Mouse (Mus musculus) heart, postnatal 10 days (tissue): ENCODE results near the gene Evc. TPM values are rescaled to one million over a fixed set of nuclear protein-coding genes. Genes with fewer than 3 reads are reported as not detected.

Experiments used
- DNase-seq, 2 experiments: peaks; one replicate each; pipeline ENCODE4 v3.0.0; 2021
- intact Hi-C: fragments of 180-260 bp; cut with DNase I; formaldehyde crosslinking; loops from one replicate; pipeline ENCODE4 v1.15.1; 2025
- total RNA-seq, 2 experiments: library from RNA; stranded (reverse); gene quantifications; 2 replicates each; pipeline ENCODE4 v1.2.3; 2021

Evc gene
- total RNA-seq = 10 to 100 TPM in 1 of 2 experiments, 1 to 10 TPM in 1; 6.0 to 10.0 TPM

- peak; percentile 68 to 77 for DNase-seq
- intact Hi-C loops = no loop called here
Measured at GRCm38 (mm10) chr5:37336485-37337105, at the start of gene Evc. Evc (minus strand) TSS chr5:37336894.

DNA sequence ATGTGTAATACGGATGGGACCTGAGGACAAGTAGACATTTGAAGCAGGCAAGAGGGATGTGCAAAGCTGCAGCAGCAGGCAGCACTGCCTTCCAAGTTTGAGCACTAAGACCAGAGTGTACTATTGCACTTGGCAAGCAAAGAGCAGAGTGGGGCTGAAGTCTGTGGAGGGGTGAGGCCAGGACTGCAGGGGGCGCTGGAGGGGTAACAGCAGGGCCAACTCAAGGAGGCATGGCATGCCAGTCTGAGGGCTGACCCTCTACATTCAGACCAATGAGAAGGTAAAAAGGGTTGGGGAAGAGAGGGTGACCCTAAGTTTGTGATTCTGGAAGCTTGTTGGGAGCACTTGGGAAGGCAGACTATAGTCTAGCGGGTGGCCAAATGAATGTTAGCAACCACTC lies 46.9 kb upstream of the Evc start:
- peak; percentile 21 to 31 for DNase-seq
- intact Hi-C loops = no loop called here

- intact Hi-C loops = no loop called here
- DNase-seq = peak; percentile 38 to 51
Measured at GRCm38 (mm10) chr5:37380641-37381040, 43.9 kb upstream of the Evc start.

GRCm38 (mm10) chr5:37377376-37377775 lies 40.7 kb upstream of the Evc start:
- intact Hi-C loops = no loop called here
- no peak for DNase-seq

DNA sequence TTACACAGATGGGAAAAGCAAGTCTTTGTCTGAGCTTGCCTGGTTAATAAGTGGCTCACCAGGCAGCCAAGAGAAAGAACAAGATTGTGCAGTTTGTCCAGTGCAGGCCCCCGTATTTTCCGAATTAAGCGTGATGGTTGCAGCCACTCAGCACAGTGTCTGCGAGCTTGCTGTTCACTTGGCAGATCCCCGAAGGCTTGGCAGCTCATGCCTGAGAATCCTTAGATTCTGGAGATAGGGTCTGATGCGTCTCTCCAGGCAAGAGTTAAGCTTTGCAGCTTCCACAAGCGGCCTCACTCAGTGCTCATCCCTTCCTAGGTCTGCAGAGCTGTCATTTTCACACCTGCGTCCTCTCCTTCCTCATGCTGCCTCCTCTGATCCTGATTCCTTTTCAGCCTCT lies 32.1 kb upstream of the Evc start:
- intact Hi-C loops = no loop called here
- DNase-seq = no peak

GRCm38 (mm10) chr5:37365751-37366150 lies 29.1 kb upstream of the Evc start:
- no peak for DNase-seq
- intact Hi-C loops = no loop called here

DNA sequence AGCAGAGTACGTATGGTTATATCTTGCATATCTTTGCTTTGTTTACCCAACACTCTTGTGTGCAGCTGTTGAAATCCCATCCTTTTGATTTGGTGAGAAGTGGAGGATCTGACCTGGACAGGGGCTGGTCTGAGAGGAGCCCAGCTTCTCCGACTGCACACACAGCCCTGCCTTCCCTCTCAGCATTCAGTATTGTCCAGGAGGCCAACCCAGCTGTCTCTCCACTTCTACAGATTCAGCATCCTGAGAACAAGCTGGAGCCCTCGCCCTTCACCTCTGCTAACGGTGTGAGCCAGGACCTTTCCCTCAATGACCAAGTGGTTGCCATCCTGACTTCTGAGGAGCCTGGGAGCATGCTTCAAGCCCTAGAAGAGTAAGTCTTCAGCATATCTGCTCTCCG lies 26.6 kb upstream of the Evc start:
- DNase-seq = no peak
- intact Hi-C loops = no loop called here

DNA sequence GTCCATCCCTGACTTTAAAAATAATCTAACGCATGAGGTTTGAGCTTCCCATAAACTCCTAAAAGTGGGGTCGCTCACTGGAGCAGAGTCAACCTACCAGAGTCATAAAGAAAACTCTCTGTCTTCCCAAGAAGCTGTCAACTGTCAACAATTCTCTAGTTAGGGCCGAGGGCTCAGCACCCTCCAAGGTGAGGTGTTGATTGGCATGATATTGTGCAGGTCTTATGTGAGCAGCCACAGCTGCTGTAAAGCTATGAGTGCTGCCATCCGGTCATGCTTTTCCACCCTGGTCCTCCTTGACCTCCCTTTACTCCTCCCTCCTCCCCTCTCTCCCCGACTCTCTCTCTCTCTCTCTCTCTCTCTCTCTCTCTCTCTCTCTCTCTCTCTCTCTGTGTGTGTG lies 25.9 kb upstream of the Evc start:
- intact Hi-C loops = no loop called here

DNA sequence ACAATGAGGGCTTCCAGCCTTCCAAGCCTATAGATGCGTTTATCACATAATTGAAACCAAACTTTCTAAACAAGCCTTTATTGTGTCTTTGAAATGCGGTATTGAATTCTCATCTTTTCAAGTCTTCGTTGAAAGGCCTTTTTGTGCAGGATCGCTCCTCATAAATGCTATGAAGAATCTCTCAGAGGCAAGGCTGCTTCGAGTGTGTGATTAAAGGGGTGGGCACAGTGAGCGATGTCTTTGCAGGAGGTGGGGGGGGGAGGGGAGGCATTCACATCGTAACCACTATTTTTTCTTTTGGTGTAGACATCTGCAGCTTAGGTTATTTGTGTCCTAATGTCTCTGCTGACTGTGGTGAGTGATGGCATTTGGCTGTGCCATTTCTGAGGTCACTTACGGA lies 19.3 kb upstream of the Evc start:
- intact Hi-C loops = no loop called here

More for the DNA sequence above, 25.9 kb upstream of the Evc start:
- no peak for DNase-seq

GRCm38 (mm10) chr5:37354385-37354784 lies 17.7 kb upstream of the Evc start:
- DNase-seq = peak; percentile 36 to 64
- intact Hi-C loops = loop anchor here (1.0 kb wide), 1 partner anchor 56 kb away; no protein-coding TSS in a partner anchor

More for the DNA sequence above, 19.3 kb upstream of the Evc start:
- no peak for DNase-seq

DNA sequence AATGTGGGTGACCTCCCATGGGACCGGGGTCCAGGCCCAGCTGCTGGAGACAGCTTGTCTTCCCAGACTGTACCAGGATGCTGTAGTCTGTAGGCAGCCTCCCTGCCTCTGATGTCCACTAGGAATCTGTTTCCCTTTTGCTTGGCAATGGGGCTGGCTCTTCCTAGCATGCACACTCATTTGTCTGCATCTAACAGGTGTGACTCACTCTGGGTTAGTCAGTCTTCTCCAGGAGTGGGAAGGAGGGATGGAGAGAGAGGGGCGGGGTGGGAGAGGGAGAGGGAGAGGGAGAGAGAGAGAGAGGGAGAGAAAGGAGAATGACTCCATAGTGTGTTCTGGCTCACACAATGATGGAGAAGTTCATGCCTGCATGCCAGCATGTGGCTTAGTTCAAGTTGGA lies 15.1 kb upstream of the Evc start:
- no peak for DNase-seq
- intact Hi-C loops = no loop called here

GRCm38 (mm10) chr5:37343962-37344361 lies 7.3 kb upstream of the Evc start:
- no peak for DNase-seq
- intact Hi-C loops = no loop called here

DNA sequence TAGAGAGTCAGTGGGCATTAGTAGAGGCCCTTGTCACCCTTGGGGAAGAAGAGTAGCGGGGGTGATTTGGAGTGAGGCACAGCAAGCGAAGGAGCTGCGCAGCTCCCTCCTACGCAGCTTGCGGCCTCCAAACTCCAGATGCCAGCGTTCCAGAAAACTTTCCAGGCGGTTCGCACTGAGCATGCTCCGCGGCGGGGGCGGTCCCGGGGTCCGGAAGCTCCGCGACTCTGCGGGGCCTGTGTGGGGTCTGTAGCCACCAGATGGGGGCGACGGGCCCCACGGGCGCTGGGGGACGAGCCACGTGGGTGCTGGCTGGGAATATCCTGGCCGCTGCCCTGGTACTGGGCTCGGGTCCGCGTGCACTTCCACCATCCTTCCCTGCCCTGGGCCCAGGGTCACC lies 1.6 kb upstream of the Evc start, which contains the start of gene Evc2:
Evc2 (plus strand) TSS at position 212 of the 400 bp plus-strand sequence.
- intact Hi-C loops = no loop called here
- peak; percentile 79 to 82 for DNase-seq

- intact Hi-C loops = no loop called here
- DNase-seq = peak in 1 of 2 experiments; percentile 9
Measured at GRCm38 (mm10) chr5:37337696-37338095, 1.0 kb upstream of the Evc start.

DNA sequence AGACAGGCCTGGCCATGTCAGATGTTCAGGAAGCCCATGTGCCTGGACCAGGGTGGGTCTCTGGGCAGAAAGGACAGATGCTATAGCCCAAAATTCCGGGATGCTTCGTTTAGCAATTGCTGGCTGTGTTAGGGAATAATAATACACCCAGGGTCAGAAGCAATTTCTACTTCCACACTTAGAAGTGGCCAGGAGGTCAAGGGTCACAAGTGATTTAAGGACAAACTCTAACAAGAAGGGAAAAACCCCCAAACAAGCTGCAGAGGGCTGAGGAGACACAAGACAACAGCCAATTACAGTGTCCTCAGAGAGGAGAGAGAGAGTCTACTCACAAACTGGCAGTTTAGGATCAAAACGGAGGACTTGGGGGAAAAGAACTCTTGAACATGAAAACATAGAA lies 1.6 kb downstream of the Evc start:
- intact Hi-C loops = no loop called here

GRCm38 (mm10) chr5:37332066-37332465 lies 4.6 kb downstream of the Evc start:
- no peak for DNase-seq
- intact Hi-C loops = no loop called here

More for the DNA sequence above, 1.6 kb downstream of the Evc start:
- DNase-seq = no peak

DNA sequence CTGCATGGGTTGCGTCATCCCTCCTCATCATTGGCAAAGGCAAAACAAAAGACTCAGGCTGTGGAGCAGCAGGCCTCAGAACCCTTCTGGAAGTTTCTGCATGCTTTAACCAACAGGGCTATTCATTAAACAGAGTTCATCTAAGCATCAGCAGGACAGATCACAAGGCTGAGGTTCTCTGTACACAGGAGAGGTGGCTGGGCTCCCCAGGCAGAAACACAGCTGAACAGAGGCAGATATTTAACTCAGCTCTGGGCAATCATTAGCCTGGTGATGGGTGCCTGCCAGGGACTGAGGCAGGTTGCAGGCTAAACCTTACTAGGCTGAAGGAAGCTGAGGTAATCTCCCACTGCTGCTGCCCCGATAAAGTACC lies 5.6 kb downstream of the Evc start:
- intact Hi-C loops = no loop called here
- DNase-seq = no peak

- intact Hi-C loops = no loop called here
Measured at GRCm38 (mm10) chr5:37330449-37331132, 6.1 kb downstream of the Evc start.

GRCm38 (mm10) chr5:37326675-37327074 lies 10.0 kb downstream of the Evc start:
- intact Hi-C loops = no loop called here
- no peak for DNase-seq

More at GRCm38 (mm10) chr5:37330449-37331132, 6.1 kb downstream of the Evc start:
- no peak for DNase-seq

DNA sequence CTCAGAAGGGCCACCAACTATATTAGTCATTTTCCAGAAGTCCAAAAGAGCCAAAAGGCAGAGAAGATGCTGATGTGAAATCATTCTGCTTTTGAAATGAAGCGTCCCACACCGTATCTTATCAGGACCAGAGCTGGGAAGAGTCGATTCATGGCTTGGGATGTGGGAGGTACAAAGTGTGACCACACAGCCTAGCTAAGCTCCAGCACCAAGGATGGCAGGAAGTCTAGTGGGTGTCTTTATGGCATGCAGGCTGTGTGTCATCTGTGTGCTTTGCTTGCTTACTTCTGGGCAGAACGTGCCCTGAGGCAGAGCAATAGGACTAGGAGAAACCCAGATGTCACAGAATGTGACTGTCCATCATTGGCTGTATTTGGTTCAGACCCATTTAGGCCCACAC lies 15.9 kb downstream of the Evc start:
- DNase-seq = no peak
- intact Hi-C loops = no loop called here

DNA sequence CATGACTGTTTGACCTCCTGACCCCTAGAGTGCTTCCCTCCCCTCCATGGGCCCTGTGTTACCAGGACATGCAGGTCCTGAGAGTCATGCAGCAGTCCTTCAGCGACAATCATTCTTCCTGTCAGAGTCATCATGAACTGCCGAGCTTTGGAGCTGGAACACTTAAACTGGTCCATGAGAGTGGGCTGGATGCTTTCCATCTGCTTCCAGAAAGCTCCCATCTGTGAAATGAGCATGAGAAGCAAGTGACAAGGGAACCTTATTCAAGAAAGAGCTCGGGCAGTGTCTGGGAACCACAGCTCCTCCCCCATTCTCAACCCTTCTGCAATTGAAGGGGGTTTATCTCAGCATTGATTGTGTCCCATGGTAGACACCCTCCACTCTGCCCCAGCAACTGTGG lies 16.5 kb downstream of the Evc start:
- DNase-seq = no peak
- intact Hi-C loops = no loop called here

- intact Hi-C loops = no loop called here
- no peak for DNase-seq
Measured at GRCm38 (mm10) chr5:37318715-37319114, 18.0 kb downstream of the Evc start.
